Mouse (Mus musculus): ENCODE measurements around the gene Amy2a5.
"Not testable (repeated sequence)": the region's sequence is repeated elsewhere in the genome, so short reads cannot be mapped to it uniquely, and the experiment has no call there.

The Amy2a5 gene

DNA sequence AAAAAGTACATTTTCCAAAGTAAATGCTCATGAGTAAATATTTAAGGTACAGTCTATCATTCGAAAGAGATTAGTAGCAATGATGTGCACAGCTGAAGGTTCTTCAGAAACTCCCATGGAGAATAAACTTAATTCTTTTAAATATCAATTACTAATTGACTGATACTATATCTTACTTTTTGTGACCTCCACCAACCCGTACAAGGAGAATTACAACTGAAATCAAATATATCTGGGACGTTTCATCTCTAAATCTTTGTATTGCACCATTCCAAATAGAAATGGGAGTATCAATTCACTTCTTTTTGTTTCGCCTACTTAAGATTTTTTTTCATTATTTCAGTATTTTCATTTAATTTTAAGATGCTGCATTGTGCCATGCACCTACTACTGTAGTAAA lies at the start of gene Amy2a5:
TSS of gene Amy2a5 (minus strand) at position 101 of the 400 bp plus-strand sequence.
- not testable (repeated sequence) for DNase-seq (ENCODE audit: extremely low read depth, low read depth, low spot score)

GRCm38 (mm10) chr3:113291349-113291748 lies 32.7 kb upstream of the Amy2a5 start, which contains the start of gene Amy2a4:
Gene Amy2a4 (minus strand): TSS chr3:113291449.
- not testable (repeated sequence) for DNase-seq (ENCODE audit: extremely low read depth, low read depth, low spot score)

DNA sequence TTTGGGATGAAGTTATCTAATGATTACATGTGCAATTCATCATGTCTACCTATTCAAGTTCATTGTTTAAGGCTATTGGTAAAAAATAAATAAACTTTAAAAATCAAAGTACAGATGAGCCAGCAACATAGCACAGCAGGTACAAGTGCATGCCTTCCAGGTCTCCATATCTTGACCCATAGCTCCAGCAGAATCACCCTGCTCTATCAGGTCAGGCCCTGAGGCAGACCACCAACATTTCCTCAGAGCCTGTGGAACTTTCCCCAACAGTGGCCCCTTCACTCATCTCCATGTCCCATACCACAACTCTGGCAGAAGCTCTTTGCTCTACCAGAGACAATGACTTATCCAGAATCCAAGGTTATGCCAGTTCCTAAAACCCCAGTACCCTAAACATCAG lies 21.6 kb upstream of the Amy2a5 start:
- DNase-seq (ENCODE audit: extremely low read depth, low read depth, low spot score) = not testable (repeated sequence)

DNA sequence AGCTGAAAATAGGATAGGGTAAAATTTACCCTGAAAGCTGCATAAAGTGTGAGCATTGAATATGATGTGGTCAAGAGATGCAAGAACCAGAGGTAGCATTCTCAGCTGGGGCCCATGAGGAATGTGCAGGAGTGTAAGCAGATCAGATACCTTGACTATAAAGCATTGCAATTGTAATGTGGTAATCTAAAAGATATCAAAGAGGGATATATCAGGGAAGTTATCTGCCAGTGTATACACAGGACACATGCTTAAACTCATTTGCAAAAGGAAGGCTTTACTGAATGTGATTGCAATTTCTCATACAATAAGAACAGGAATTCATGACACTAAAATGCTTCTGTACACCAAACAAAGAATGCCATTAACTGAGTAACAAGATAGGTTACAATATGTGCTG lies 20.9 kb upstream of the Amy2a5 start:
- not testable (repeated sequence) for DNase-seq (ENCODE audit: extremely low read depth, low read depth, low spot score)

GRCm38 (mm10) chr3:113227115-113227514 lies 31.5 kb downstream of the Amy2a5 start:
- no peak for DNase-seq (ENCODE audit: extremely low read depth, low read depth, low spot score)
